Mouse (Mus musculus): ENCODE data around the gene Rho. TPM values are rescaled to one million over a fixed set of nuclear protein-coding genes. Genes with fewer than 3 reads are reported as not detected.

Rho gene
- polyA plus RNA-seq, 1 experiment from 2014 or later, result 0.38 TPM

DNA sequence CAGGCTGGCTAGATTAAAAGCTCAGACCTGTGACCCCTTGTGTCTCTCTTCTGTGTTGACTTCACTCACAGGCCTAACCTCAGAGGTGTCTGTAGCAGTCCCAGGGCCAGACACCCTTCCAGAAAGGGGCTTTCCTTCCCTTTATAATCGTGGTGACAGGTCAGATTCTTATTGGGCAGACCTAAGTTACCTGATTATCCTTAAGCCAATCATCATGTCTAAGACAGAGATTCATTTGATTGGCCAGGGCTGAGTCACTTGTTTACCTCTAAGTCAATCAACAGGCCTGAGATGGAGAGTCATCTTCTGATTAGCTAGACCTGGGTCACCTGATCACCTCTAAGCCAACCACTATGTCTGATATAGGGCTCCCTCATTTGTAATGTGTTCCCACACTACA is 7.2 kb downstream of the Rho start:
- Histone ChIP-seq H3K4me1 (replicated peaks) (peaks cover 5% of the 10 kb centered on the region; the same call in 1 of the 2 replicates), H3K9me3 (no peaks in the 10 kb centered on the region), H3K4me2 (no peak overlapping the region), H3K4me3 (replicated peaks) (no peak overlapping the region), H3K27me3 (0 out of 2 replicates have a peak, but pooled peaks cover 5% of the 10 kb centered on the region), H3K27ac (no peak overlapping the region), H3K9ac (replicated peaks) (no peak overlapping the region), H3K36me3 (no peaks in the 10 kb centered on the region)
- no peak for ATAC-seq (ENCODE audit: insufficient number of reproducible peaks, insufficient read depth, low FRiP score, low TSS enrichment, low read depth)
- 76% methylated on average over 1 of the region's 1 CpGs for WGBS

DNA sequence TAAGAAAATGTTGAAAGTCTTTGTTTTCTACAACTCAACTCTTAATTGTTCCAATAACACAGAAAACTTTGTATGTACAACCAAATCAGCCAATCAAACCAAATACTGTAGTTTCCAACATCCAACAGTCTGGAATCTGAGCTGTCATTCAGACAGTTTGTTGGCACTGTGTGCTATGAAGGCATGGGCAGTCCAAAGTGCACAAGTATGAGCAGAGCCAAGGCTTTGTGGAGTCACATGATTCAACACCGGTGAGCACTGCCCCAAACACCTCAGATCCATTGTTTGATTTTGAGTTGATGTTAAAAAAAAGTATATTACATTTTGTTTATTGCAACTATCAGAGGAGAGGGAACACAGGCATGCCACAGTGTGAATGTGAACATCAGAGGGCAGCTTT is 9.1 kb downstream of the Rho start:
- Histone ChIP-seq H3K4me1 (replicated peaks) (peaks cover 5% of the 10 kb centered on the region; the same call in 1 of the 2 replicates), H3K4me3 (replicated peaks) (no peak overlapping the region), H3K9me3 (no peaks in the 10 kb centered on the region), H3K9ac (replicated peaks) (no peak overlapping the region), H3K36me3 (no peaks in the 10 kb centered on the region), H3K27me3 (0 out of 2 replicates have a peak, but pooled peaks cover 5% of the 10 kb centered on the region), H3K27ac (no peak overlapping the region), H3K4me2 (no peak overlapping the region)
- WGBS, result 83% methylated on average over 1 of the region's 1 CpGs
- no peak for ATAC-seq (ENCODE audit: insufficient number of reproducible peaks, insufficient read depth, low FRiP score, low TSS enrichment, low read depth)

DNA sequence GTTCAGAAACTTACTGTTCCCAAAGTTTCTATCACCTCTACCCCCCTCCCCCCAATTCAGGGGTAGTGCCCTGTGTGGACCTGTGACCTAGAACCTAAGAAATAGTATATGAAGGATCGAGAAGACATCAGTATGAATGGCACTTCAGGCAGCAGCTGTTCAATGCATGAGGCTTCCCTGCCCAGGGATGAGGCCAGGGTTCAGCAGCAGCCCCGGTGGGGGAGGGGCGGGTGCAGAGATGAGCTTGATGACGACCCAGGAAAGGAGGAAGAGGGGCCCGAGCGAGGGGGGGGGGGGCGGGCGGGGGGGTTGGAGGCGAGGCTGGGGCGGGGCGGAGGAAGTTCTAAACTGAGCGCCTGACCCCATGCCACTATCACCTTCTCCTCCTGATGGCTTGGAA is 9.6 kb downstream of the Rho start:
- WGBS, result 25% methylated on average over 3 of the region's 12 CpGs
- H3K9ac ChIP-seq (replicated peaks), result no peak overlapping the region
- ATAC-seq (ENCODE audit: insufficient number of reproducible peaks, insufficient read depth, low FRiP score, low TSS enrichment, low read depth), result no peak
- H3K4me1 ChIP-seq (replicated peaks), result peaks cover 5% of the 10 kb centered on the region; the same call in 1 of the 2 replicates
- H3K4me2 ChIP-seq, result no peak overlapping the region
- no peaks in the 10 kb centered on the region for H3K9me3 ChIP-seq
- H3K27ac ChIP-seq, result no peak overlapping the region
- H3K27me3 ChIP-seq, result 0 out of 2 replicates have a peak, but pooled peaks cover 5% of the 10 kb centered on the region
- H3K4me3 ChIP-seq (replicated peaks), result no peak overlapping the region
- no peaks in the 10 kb centered on the region for H3K36me3 ChIP-seq

DNA sequence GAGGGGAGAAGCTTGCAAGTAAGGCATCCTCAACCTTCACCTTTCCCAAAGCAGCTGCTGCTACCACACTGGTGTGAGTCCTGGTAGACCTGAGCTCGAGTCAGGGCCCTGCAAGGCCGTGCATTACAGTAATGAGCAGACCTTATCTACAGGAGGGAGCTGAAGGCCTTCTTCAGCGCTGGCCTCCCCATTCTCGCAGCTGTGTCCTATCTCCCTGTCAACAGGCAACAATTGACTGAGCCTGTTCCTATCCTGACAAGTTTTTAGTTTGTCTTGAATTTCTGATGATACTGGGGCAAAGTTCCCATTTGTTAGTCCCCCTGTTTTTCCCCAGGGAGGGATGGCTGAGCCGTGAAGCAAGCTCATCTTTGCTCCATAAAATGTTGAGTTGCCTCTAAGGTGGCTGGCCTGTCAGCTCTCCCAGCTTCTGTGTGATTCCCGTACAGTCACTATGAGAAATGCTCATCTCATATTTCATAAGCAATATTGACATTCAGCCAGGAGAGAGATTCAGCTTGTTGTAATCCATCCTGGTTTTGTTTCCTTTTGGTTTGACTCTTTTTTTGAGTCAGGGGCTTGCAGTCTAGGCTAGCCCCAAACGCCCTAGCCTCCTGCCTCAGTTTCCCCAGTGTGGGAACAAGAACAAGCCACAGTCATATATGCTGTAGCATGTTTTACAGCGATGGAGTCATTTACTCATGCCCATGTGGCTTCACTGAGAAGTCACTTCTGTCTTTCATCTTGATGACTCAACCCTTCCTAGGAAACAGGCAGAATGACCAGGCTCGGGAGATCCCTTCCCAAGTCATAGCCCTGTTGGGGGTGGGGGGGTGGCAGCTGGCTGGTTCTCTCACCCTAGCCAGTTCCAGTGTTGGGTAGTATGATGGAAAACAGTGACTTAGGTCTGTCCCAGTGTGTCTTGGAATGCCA is 12.2 kb downstream of the Rho start:
- no peak for ATAC-seq (ENCODE audit: insufficient number of reproducible peaks, insufficient read depth, low FRiP score, low TSS enrichment, low read depth)
- no peaks in the 10 kb centered on the region for H3K36me3 ChIP-seq
- H3K9ac ChIP-seq (replicated peaks), result no peak overlapping the region
- H3K4me3 ChIP-seq (replicated peaks), result no peak overlapping the region
- peaks cover 9% of the 10 kb centered on the region; the same call in 1 of the 2 replicates for H3K4me1 ChIP-seq (replicated peaks)
- 0 out of 2 replicates have a peak, but pooled peaks cover 5% of the 10 kb centered on the region for H3K27me3 ChIP-seq
- no peaks in the 10 kb centered on the region for H3K9me3 ChIP-seq
- 79% methylated on average over 9 of the region's 9 CpGs for WGBS
- H3K27ac ChIP-seq, result no peak overlapping the region
- H3K4me2 ChIP-seq, result no peak overlapping the region

DNA sequence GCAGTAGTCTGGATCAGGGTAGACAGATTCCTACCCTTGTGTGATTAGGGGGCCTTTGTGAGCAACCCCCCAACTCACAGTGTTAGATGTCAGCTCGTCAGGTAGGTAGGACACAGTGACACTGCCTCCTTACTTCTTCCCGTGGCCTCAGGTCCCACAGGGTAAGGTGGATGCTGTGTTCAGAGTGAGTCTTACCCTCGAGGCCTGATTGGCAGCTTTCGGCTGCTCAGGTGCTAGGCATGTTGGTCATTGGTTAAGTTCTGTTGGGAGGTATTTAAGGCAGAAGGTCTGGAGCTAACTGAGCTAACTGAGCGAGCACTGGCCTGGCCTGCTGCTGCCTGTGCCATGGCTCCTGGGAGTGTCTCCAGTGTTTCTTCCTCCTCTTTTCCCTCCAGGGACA is 13.1 kb downstream of the Rho start, which contains the start of gene H1foo:
TSS of gene H1foo (plus strand) at position 301 of the 400 bp plus-strand sequence.
- Histone ChIP-seq H3K27ac (no peak within 1 kb of the TSS), H3K4me2 (no peak within 1 kb of the TSS), H3K4me3 (replicated peaks) (no peak within 1 kb of the TSS), H3K9ac (replicated peaks) (no peak within 1 kb of the TSS), H3K4me1 (replicated peaks) (peaks cover 9% of the 10 kb centered on the region; the same call in 1 of the 2 replicates), H3K9me3 (no peaks in the 10 kb centered on the region), H3K36me3 (no peaks in the 10 kb centered on the region), H3K27me3 (0 out of 2 replicates have a peak, but pooled peaks cover 5% of the 10 kb centered on the region)
- no peak for ATAC-seq (ENCODE audit: insufficient number of reproducible peaks, insufficient read depth, low FRiP score, low TSS enrichment, low read depth)
- 77% methylated on average over 5 of the region's 5 CpGs for WGBS

DNA sequence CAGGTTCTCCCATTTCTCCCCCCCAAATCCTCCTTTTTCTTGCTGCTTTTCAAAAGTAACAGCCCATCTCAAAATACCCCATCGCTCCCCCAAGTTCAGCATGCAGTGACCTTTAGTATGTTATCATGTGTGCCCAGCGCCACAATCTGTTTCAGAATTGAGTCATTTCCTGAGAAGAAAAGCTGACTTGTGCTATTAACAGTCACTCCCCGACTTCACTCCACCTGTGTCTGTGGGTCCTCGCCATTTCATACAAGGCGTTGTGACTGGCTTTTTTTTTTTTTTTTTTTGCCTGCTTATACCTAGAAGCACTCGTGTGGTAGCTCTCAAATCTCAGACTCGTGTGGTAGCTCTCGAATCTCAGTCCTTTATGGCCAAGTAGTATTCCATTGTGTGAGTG is 14.1 kb downstream of the Rho start:
- H3K4me2 ChIP-seq, result no peak overlapping the region
- H3K4me3 ChIP-seq (replicated peaks), result no peak overlapping the region
- peaks cover 9% of the 10 kb centered on the region; the same call in 1 of the 2 replicates for H3K4me1 ChIP-seq (replicated peaks)
- H3K27ac ChIP-seq, result no peak overlapping the region
- 78% methylated on average over 8 of the region's 8 CpGs for WGBS
- no peaks in the 10 kb centered on the region for H3K9me3 ChIP-seq
- no peak for ATAC-seq (ENCODE audit: insufficient number of reproducible peaks, insufficient read depth, low FRiP score, low TSS enrichment, low read depth)
- no peaks in the 10 kb centered on the region for H3K36me3 ChIP-seq
- H3K27me3 ChIP-seq, result 0 out of 2 replicates have a peak, but pooled peaks cover 5% of the 10 kb centered on the region
- no peak overlapping the region for H3K9ac ChIP-seq (replicated peaks)

DNA sequence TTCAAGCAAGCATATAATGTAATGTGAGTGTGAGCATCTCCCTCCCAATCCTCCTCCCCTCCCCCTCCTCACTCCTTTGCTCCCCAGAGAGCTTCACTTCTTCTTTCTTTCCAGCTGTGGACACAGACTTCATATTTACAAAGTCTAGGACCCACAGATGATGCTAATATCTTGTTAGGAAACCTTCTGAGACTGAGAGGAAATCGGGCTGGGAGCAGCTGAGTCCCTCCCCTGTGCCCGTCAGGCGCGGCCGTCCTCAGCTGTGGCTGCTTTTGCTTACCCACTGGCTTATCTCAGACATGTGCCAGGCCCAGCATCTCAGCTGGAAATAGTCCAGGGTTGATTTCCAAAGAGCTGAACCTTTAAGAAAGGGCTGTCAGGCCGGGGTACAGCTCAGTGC is 14.8 kb downstream of the Rho start:
- H3K27ac ChIP-seq, result no peak overlapping the region
- H3K4me2 ChIP-seq, result no peak overlapping the region
- 0 out of 2 replicates have a peak, but pooled peaks cover under 1% of the 10 kb centered on the region for H3K27me3 ChIP-seq
- H3K9ac ChIP-seq (replicated peaks), result no peak overlapping the region
- H3K4me3 ChIP-seq (replicated peaks), result no peak overlapping the region
- no peak for ATAC-seq (ENCODE audit: insufficient number of reproducible peaks, insufficient read depth, low FRiP score, low TSS enrichment, low read depth)
- 77% methylated on average over 6 of the region's 6 CpGs for WGBS
- H3K36me3 ChIP-seq, result no peaks in the 10 kb centered on the region
- H3K4me1 ChIP-seq (replicated peaks), result peaks cover 4% of the 10 kb centered on the region; the same call in 1 of the 2 replicates
- peaks cover under 1% of the 10 kb centered on the region; the same call in 1 of the 2 replicates for H3K9me3 ChIP-seq

DNA sequence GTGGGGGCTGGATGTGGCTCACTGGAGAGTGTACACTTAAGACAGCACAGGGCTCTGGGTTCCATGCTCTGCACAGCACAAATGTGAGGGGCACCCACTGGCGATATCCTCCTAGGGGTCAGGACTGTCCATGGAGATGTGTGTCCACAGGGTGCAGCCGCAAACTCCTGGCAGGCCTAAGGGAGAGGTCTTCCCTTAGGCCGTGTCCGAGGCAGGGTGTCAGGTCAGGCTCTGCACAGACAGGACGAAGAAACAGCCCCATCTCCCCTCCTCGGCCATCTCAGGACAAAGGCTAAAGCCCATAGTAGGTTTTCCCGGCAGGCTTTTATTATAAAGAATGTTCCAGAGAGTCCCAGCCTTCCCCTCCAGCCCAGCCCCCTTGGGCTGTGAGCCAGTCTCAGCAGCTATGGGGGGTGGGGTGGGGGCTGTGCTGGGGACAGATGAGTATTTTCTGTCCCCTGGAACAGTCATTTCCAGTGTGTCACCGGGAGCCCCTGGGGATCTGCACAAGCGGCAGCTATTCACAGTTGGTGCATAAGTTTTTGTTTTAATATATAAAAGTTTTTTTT is 23.0 kb downstream of the Rho start:
- Histone ChIP-seq H3K27ac (no peak overlapping the region), H3K4me2 (no peak overlapping the region), H3K27me3 (no peaks in the 10 kb centered on the region; the same call in 1 of the 2 replicates), H3K9ac (replicated peaks) (no peak overlapping the region), H3K9me3 (peaks cover 5% of the 10 kb centered on the region; the same call in 1 of the 2 replicates), H3K36me3 (no peaks in the 10 kb centered on the region), H3K4me1 (replicated peaks) (peaks cover 36% of the 10 kb centered on the region), H3K4me3 (replicated peaks) (no peak overlapping the region)
- WGBS, result 85% methylated on average over 9 of the region's 9 CpGs
- ATAC-seq (ENCODE audit: insufficient number of reproducible peaks, insufficient read depth, low FRiP score, low TSS enrichment, low read depth), result no peak

DNA sequence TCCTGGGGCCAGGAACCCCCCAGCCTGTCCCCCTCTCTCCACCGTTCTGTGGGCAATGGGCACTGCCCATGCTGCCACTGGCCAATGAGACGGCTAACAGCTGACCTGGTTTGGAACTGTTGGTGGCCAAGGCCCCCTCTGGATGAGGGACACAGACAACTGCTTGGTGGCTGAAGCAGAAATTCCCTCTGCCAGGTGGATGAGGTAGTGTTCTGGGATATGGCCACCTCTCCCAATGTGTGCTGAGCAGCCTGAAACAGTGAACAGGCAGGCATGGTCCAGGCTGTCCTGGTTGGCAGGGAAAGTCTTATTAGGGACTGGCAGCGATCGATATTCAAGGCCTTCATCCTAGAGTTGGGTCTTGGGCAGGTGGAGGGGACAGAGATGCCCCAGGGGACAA is 23.6 kb downstream of the Rho start:
- 89% methylated on average over 4 of the region's 4 CpGs for WGBS
- no peaks in the 10 kb centered on the region; the same call in 1 of the 2 replicates for H3K27me3 ChIP-seq
- H3K4me1 ChIP-seq (replicated peaks), result peaks cover 36% of the 10 kb centered on the region
- H3K27ac ChIP-seq, result no peak overlapping the region
- no peaks in the 10 kb centered on the region for H3K36me3 ChIP-seq
- no peak overlapping the region for H3K4me3 ChIP-seq (replicated peaks)
- no peak for ATAC-seq (ENCODE audit: insufficient number of reproducible peaks, insufficient read depth, low FRiP score, low TSS enrichment, low read depth)
- no peak overlapping the region for H3K9ac ChIP-seq (replicated peaks)
- H3K4me2 ChIP-seq, result no peak overlapping the region
- peaks cover 5% of the 10 kb centered on the region; the same call in 1 of the 2 replicates for H3K9me3 ChIP-seq

DNA sequence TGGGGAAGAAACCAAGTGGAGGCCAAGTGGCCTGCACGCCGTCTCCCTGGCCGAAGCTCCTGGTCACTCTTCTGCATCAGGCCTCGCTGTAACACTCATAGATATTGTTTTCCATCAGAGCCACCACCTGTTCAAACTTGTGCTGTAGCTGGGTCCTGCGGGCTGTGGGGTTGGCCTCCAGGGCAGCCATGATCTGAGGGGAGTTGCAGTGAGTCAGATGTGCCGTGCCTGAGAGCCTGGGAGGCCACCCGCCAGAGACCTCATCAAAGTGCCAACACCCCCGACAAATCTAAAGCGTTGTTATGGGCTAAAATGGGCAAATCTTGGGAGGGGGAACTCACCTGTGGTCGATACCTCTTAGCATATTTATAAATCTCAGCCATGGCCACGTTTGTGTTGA is 24.1 kb downstream of the Rho start:
- no peaks in the 10 kb centered on the region for H3K36me3 ChIP-seq
- H3K27me3 ChIP-seq, result no peaks in the 10 kb centered on the region; the same call in 1 of the 2 replicates
- WGBS, result 68% methylated on average over 11 of the region's 11 CpGs
- no peak overlapping the region for H3K9ac ChIP-seq (replicated peaks)
- no peak for ATAC-seq (ENCODE audit: insufficient number of reproducible peaks, insufficient read depth, low FRiP score, low TSS enrichment, low read depth)
- H3K4me2 ChIP-seq, result no peak overlapping the region
- peaks cover 5% of the 10 kb centered on the region; the same call in 1 of the 2 replicates for H3K9me3 ChIP-seq
- peaks cover 36% of the 10 kb centered on the region for H3K4me1 ChIP-seq (replicated peaks)
- no peak overlapping the region for H3K4me3 ChIP-seq (replicated peaks)
- no peak overlapping the region for H3K27ac ChIP-seq

DNA sequence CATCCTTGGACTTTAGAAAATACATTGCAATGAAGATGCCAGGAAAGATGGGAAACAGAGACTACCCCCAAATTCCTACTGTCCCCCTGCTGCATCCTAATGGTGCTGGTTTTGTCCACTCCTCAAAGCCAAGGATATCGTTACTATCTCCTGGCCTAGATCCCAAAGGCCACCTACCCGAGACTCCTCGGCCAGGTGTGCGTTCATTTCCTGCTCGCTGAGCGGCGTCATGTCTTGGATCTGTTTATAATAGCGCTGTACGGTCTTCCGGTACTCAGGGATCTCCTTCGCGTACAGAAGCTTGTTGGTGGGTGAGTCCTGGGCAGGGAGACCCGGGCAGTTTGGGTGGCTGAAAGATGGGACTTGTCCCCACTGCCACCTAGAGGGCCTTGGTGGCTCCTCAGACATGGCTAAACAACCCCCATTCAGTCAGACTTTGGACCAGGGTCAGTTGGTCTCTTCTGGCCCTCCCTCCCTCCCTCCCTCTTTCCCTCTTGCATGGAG is 24.9 kb downstream of the Rho start:
- Histone ChIP-seq H3K4me2 (no peak overlapping the region), H3K27me3 (no peaks in the 10 kb centered on the region; the same call in 1 of the 2 replicates), H3K36me3 (no peaks in the 10 kb centered on the region), H3K27ac (no peak overlapping the region), H3K9me3 (peaks cover 3% of the 10 kb centered on the region; the same call in 1 of the 2 replicates), H3K9ac (replicated peaks) (no peak overlapping the region), H3K4me1 (replicated peaks) (peaks cover 36% of the 10 kb centered on the region), H3K4me3 (replicated peaks) (no peak overlapping the region)
- 79% methylated on average over 13 of the region's 13 CpGs for WGBS
- ATAC-seq (ENCODE audit: insufficient number of reproducible peaks, insufficient read depth, low FRiP score, low TSS enrichment, low read depth), result no peak

Data from limb, embryonic 12.5 days (tissue).